Mouse (Mus musculus): ENCODE data around the gene Rpl10a. TPM values are rescaled to one million over a fixed set of nuclear protein-coding genes. Genes with fewer than 3 reads are reported as not detected.

Gene Rpl10a
- polyA plus RNA-seq, 1 experiment: 1,141 TPM

DNA sequence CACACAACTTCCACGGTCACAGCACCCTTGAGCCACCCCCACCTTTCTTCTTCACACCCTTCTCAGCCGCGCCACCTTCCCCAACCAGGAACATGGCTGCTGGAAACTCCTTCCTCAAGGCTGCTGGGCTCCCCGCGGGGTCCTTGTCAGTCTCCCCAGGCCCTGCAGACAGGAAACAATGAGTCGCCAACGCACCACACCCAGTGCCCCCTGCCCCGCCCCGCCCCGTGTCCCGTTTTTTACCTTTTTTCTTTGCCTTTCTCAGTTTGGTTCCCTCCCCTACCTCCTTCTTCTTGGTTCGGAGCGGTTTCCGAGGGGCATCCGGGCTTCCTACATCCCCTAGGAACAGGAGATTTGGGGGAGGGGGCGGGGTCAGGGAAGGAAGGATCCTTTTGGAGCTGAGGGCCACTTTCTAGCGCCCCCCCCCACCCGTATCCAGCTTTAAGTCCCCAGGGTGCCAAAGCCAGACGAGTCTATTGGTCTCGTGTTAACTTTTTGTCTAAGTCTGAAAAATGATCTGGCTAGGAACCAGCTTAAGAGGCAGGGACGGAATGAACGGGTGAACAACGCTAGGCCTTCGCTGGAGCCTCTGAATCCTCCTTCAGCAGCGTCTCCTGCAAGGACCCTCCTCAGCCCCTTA is 34.5 kb downstream of the Rpl10a start:
- Histone ChIP-seq H3K27ac (ENCODE audit: control insufficient read depth, insufficient read depth, low read depth, low read length, poor library complexity) (no peak overlapping the region), H3K4me1 (ENCODE audit: control insufficient read depth, insufficient read depth, low read length) (no peaks in the 10 kb centered on the region), H3K4me3 (replicated peaks; ENCODE audit: control insufficient read depth, low read depth, low read length) (no peak overlapping the region)
- TF ChIP-seq POLR2A (IDR thresholded peaks at IDR 0.05; ENCODE audit: borderline replicate concordance, control insufficient read depth, low read depth, low read length): no peak
- no peak for TF ChIP-seq CTCF (IDR thresholded peaks at IDR 0.05; ENCODE audit: control insufficient read depth, insufficient read depth, low read length)
- 2% methylated on average over 25 of the region's 25 CpGs for WGBS

DNA sequence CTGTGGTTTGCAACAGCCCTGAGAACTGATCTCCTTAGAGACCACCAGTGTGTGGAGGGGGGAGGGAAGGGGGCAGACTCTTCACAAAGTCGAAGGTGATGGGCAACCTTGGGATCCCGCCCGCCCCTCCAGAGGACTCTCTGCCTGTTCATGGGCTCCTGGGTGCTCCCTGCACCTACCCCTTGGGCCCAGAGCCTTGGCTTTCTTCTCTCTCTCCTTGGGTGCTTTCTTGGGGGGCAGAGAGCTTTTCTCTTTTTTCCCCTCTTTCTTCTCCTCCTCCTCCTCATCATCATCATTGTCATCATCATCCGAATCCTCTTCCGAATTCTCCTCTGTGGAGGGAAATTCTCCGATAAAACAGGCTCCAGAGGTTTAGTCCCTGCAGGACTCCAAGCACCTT is 35.2 kb downstream of the Rpl10a start:
- 49% methylated on average over 6 of the region's 6 CpGs for WGBS
- no peak overlapping the region for H3K4me3 ChIP-seq (replicated peaks; ENCODE audit: control insufficient read depth, low read depth, low read length)
- no peak for TF ChIP-seq POLR2A (IDR thresholded peaks at IDR 0.05; ENCODE audit: borderline replicate concordance, control insufficient read depth, low read depth, low read length)
- no peak for TF ChIP-seq CTCF (IDR thresholded peaks at IDR 0.05; ENCODE audit: control insufficient read depth, insufficient read depth, low read length)
- H3K4me1 ChIP-seq (ENCODE audit: control insufficient read depth, insufficient read depth, low read length): no peaks in the 10 kb centered on the region
- H3K27ac ChIP-seq (ENCODE audit: control insufficient read depth, insufficient read depth, low read depth, low read length, poor library complexity): no peak overlapping the region

DNA sequence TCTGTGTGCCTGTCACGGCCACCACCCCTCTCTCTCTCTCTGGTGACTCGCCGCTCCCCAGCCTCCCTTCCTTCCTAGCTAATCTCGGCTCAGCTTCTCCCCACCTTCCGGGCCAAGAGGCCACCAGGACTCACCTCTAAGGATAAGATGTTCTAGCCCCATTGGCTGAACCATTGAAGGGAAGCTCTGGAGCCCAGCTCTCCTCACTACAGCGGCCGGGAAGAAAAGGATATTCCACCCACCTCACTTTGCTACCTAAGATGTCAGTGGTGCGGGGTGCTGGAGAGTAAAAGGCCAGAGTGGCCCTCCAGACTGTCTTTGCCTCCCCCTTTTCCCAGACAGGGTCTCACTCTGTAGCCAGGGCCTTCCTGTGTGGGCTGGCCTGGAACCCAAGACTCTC is 36.9 kb downstream of the Rpl10a start, which contains the start of gene Tulp1:
Tulp1 (minus strand) TSS at position 101 of the 400 bp plus-strand sequence.
- WGBS: 69% methylated on average over 8 of the region's 8 CpGs
- H3K27ac ChIP-seq (ENCODE audit: control insufficient read depth, insufficient read depth, low read depth, low read length, poor library complexity): no peak within 1 kb of the TSS; the same call in 1 of the 2 replicates
- TF ChIP-seq POLR2A (IDR thresholded peaks at IDR 0.05; ENCODE audit: borderline replicate concordance, control insufficient read depth, low read depth, low read length) (no peak), CTCF (IDR thresholded peaks at IDR 0.05; ENCODE audit: control insufficient read depth, insufficient read depth, low read length) (no peak)
- no peak within 1 kb of the TSS for H3K4me3 ChIP-seq (replicated peaks; ENCODE audit: control insufficient read depth, low read depth, low read length)
- H3K4me1 ChIP-seq (ENCODE audit: control insufficient read depth, insufficient read depth, low read length): no peaks in the 10 kb centered on the region

DNA sequence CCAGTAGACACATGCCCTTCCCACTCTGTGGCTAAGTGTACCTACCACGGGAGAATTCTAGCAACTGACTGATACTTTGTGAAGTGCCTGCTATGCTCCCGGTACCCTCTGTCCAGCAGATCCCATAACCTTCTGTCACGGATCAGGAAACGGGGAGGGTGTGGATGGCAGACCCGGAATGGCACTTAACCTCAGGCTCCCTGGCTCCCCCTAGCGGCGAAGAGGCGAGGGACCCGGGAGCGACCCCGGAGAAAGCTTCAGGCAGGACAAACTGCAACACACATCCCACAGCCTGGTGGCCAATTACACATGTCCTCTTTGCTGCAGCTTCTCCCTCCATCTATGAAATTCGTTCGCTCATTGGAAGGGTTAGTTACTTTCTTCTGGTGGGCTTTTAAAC is 40.2 kb downstream of the Rpl10a start:
- 3% methylated on average over 13 of the region's 13 CpGs for WGBS
- H3K4me3 ChIP-seq (replicated peaks; ENCODE audit: control insufficient read depth, low read depth, low read length): no peak overlapping the region
- H3K27ac ChIP-seq (ENCODE audit: control insufficient read depth, insufficient read depth, low read depth, low read length, poor library complexity): no peak overlapping the region
- H3K4me1 ChIP-seq (ENCODE audit: control insufficient read depth, insufficient read depth, low read length): no peaks in the 10 kb centered on the region
- TF ChIP-seq CTCF (IDR thresholded peaks at IDR 0.05; ENCODE audit: control insufficient read depth, insufficient read depth, low read length) (peak; percentile 86), POLR2A (IDR thresholded peaks at IDR 0.05; ENCODE audit: borderline replicate concordance, control insufficient read depth, low read depth, low read length) (no peak)

DNA sequence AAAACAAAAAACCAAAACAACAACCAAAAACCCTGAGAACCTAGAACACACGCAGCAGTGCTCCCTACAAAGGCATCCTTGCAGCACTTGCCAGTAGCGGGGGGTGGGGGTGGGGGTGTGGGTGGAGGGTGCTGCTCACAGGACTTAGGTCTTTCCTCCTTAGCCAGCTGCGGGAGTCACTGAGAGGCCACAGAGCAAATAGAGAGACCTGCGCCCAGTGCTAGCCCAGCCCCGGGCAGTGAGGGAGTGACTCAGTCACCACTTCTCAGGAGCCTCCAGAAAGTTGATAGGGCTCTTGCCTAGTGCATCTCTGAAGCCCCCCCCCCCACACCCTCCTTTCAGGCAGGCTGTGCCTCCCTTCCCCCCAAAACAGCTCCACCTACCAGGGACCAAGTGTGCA is 40.8 kb downstream of the Rpl10a start:
- Histone ChIP-seq H3K27ac (ENCODE audit: control insufficient read depth, insufficient read depth, low read depth, low read length, poor library complexity) (no peak overlapping the region), H3K4me3 (replicated peaks; ENCODE audit: control insufficient read depth, low read depth, low read length) (no peak overlapping the region), H3K4me1 (ENCODE audit: control insufficient read depth, insufficient read depth, low read length) (no peaks in the 10 kb centered on the region)
- 68% methylated on average over 5 of the region's 5 CpGs for WGBS
- TF ChIP-seq POLR2A (IDR thresholded peaks at IDR 0.05; ENCODE audit: borderline replicate concordance, control insufficient read depth, low read depth, low read length) (no peak), CTCF (IDR thresholded peaks at IDR 0.05; ENCODE audit: control insufficient read depth, insufficient read depth, low read length) (no peak)

DNA sequence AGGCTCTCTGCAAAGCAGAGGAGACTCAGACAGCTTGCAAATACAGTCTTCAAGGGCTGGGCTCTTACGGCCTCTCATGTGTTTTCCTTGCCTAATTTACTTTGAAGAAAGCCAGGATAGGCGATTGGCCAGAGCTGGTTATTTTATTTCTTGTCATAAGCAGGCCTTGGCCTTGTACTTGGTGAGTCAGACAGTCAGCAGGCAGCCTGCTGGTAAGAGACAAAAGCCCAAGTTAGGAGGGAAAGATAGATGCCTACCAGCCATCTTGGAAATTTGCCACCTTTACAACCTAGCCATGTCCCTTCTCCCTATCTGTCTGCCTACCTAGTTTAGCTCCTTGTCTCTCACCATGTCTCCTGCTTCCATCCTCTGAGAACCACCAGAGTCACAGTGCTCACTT is 43.0 kb downstream of the Rpl10a start:
- WGBS: 82% methylated on average over 2 of the region's 2 CpGs
- Histone ChIP-seq H3K4me3 (replicated peaks; ENCODE audit: control insufficient read depth, low read depth, low read length) (no peak overlapping the region), H3K4me1 (ENCODE audit: control insufficient read depth, insufficient read depth, low read length) (no peaks in the 10 kb centered on the region), H3K27ac (ENCODE audit: control insufficient read depth, insufficient read depth, low read depth, low read length, poor library complexity) (no peak overlapping the region)
- TF ChIP-seq CTCF (IDR thresholded peaks at IDR 0.05; ENCODE audit: control insufficient read depth, insufficient read depth, low read length) (no peak), POLR2A (IDR thresholded peaks at IDR 0.05; ENCODE audit: borderline replicate concordance, control insufficient read depth, low read depth, low read length) (no peak)

DNA sequence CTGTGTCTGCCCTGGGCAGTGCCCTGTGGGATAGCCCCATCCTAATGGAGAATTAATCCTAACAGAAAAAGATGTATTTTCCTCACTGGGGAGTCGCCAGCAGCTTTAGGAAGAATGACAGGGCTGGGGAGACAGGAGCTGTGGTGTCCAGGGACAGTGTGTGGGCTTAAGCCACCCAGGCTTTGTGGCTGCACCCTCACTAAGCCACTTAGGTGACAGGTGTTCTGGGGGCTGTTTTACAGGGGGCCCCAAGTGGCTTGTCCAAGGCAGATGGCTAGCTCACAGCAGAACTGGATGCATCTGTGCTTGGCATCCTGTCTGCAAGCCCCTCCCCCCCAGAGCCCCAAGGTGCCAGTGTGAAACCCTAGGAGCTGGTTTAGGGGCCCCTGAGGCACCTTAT is 43.7 kb downstream of the Rpl10a start:
- TF ChIP-seq CTCF (IDR thresholded peaks at IDR 0.05; ENCODE audit: control insufficient read depth, insufficient read depth, low read length): no peak
- TF ChIP-seq POLR2A (IDR thresholded peaks at IDR 0.05; ENCODE audit: borderline replicate concordance, control insufficient read depth, low read depth, low read length): no peak
- Histone ChIP-seq H3K4me3 (replicated peaks; ENCODE audit: control insufficient read depth, low read depth, low read length) (no peak overlapping the region), H3K27ac (ENCODE audit: control insufficient read depth, insufficient read depth, low read depth, low read length, poor library complexity) (no peak overlapping the region), H3K4me1 (ENCODE audit: control insufficient read depth, insufficient read depth, low read length) (no peaks in the 10 kb centered on the region)
- 74% methylated on average over 1 of the region's 1 CpGs for WGBS

DNA sequence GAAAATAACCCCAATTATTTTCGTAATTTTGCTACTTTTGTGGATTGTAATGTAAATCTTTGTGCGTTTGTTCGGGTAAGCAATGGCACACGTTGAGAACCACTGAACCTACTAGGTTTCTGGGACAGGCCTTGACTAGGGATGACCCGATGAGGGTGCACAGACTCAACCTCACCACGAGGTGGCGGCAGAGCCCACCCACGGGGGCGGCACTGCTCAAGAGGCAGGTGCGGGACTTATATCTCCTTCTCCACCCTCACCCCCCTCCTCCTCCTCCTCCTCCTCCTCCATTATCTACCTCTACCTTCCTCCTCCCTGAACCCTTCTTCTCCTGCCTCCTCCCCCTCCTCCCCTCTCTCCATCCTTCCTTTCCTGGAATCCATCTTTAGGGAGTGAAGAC is 45.5 kb downstream of the Rpl10a start:
- 13% methylated on average over 10 of the region's 10 CpGs for WGBS
- Histone ChIP-seq H3K27ac (ENCODE audit: control insufficient read depth, insufficient read depth, low read depth, low read length, poor library complexity) (no peak overlapping the region), H3K4me1 (ENCODE audit: control insufficient read depth, insufficient read depth, low read length) (no peaks in the 10 kb centered on the region), H3K4me3 (replicated peaks; ENCODE audit: control insufficient read depth, low read depth, low read length) (no peak overlapping the region)
- TF ChIP-seq CTCF (IDR thresholded peaks at IDR 0.05; ENCODE audit: control insufficient read depth, insufficient read depth, low read length) (peak; percentile 94), POLR2A (IDR thresholded peaks at IDR 0.05; ENCODE audit: borderline replicate concordance, control insufficient read depth, low read depth, low read length) (no peak)

DNA sequence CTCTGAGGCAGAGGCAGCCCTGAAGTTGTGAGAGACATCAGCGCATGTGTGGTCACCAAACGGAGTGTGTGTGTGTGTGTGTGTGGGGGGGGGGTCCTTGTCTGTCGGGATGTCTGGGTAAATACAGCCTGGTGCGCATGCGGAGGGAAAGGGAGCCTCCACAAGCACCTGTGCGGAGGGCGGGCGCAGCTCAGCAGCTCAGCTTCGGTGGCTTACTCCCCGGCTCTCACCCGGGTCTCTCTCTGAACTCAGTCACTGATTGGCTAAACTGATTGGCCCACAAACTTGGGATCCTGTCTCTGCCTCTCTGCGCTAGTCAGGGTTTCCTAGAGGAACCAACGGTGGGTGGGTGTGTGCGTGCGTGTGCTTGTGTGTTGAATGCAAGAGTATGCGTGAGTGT is 46.2 kb downstream of the Rpl10a start:
- Histone ChIP-seq H3K4me3 (replicated peaks; ENCODE audit: control insufficient read depth, low read depth, low read length) (no peak overlapping the region), H3K4me1 (ENCODE audit: control insufficient read depth, insufficient read depth, low read length) (no peaks in the 10 kb centered on the region), H3K27ac (ENCODE audit: control insufficient read depth, insufficient read depth, low read depth, low read length, poor library complexity) (no peak overlapping the region)
- 27% methylated on average over 16 of the region's 16 CpGs for WGBS
- TF ChIP-seq CTCF (IDR thresholded peaks at IDR 0.05; ENCODE audit: control insufficient read depth, insufficient read depth, low read length) (no peak), POLR2A (IDR thresholded peaks at IDR 0.05; ENCODE audit: borderline replicate concordance, control insufficient read depth, low read depth, low read length) (no peak)
